Mouse (Mus musculus): ENCODE results near the gene Parm1.

DNA sequence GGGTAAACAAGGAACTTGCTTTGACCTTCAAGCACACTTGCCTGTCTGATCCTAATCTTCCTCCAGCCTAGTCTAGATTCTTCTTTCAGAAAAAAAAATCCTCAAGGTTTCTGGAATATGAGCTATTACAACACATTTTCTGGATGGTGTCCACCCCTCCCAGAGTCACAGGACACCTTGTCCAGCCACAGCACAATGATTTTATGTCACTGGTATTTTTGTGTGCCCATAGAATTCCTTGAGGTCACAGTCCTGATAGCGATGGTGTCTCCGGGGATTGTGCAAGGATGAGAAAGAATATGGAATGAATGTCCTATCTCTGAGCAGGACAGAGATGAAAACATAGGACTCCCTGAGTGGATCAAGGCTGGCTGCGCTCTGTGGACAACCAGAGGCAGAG, 48.0 kb downstream of the Parm1 start:
- TF ChIP-seq CTCF (IDR thresholded peaks at IDR 0.05; ENCODE audit: control insufficient read depth, insufficient read depth, insufficient read length) (no peak), MAX (IDR thresholded peaks at IDR 0.05) (no peak), MYOD1 (IDR thresholded peaks at IDR 0.05; ENCODE audit: control insufficient read depth, insufficient read length, low read depth) (no peak), USF1 (IDR thresholded peaks at IDR 0.05; ENCODE audit: low read depth) (no peak), MYOG (IDR thresholded peaks at IDR 0.05; ENCODE audit: control insufficient read depth, extremely low read depth, insufficient read length) (no peak)

All from C2C12 (cell line).